Mouse (Mus musculus): ENCODE data around the gene Tom1. TPM values are rescaled to one million over a fixed set of nuclear protein-coding genes. Genes with fewer than 3 reads are reported as not detected.

The Tom1 gene
- polyA plus RNA-seq, 2 experiments = 6.1 to 9.2 TPM

DNA sequence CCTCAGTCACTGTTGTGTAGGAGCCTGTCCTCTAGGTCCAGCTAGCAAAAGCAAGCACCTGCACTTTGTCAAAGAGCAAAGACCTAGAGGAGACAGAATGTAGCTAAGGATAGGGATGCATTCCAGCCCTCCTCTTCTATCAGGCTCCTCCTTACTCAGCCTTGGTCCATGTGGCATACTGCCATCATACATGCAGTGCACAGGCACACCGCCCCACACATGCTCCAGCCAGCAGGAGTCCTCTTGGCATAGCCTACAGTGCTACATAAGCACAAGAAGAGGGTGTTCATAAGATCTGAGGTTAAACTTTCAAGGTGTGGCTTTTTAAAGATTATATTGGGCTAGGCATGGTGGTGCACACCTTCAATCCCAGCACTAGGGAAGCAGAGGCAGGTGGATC lies 41.4 kb downstream of the Tom1 start:
- WGBS (ENCODE audit: insufficient replicate concordance) = 84% methylated on average over 1 of the region's 1 CpGs
- TF ChIP-seq EP300 (IDR thresholded peaks at IDR 0.05; ENCODE audit: low read depth) (no peak), CTCF (IDR thresholded peaks at IDR 0.05; ENCODE audit: low read depth) (no peak)
- no peak for DNase-seq (ENCODE audit: low read depth in 3 of 3, low spot score in 3 of 3)

DNA sequence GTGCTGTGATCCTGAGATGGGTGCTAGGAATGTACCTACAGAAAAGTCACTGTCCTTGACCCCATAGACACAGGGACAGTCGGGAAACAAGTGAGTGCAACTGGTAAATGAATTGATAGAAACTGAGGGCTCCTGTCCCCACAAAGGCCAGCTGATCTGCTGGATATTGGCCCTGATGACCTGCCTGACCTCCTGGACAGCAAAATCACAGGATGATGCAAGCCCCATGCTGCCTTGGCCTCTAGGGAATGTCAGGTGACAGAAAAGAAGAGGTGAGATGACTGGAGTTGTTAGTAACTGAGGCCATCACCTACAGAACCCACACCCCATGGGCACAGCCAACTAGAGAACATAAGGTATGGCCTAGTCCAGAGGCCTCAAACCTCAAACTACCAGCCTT lies 44.7 kb downstream of the Tom1 start:
- 42% methylated on average over 1 of the region's 1 CpGs for WGBS (ENCODE audit: insufficient replicate concordance)
- no peak overlapping the region for H3K4me2 ChIP-seq (ENCODE audit: low read depth)
- H3K4me3 ChIP-seq (ENCODE audit: insufficient read depth in 1 of 2, low read depth in 2 of 2, low read length in 2 of 2) = no peak overlapping the region
- peaks cover 15 to 22% of the 10 kb centered on the region in 2 experiments for H3K4me1 ChIP-seq (replicated peaks; ENCODE audit: control insufficient read depth in 2 of 2, insufficient read depth in 2 of 2, low read length in 1 of 2)
- H3K27me3 ChIP-seq (ENCODE audit: control insufficient read depth, insufficient read depth, low read length) = no peaks in the 10 kb centered on the region
- no peak overlapping the region for H3K27ac ChIP-seq
- DNase-seq (ENCODE audit: low read depth in 3 of 3, low spot score in 3 of 3) (no peak), ATAC-seq (ENCODE audit: insufficient read depth) (no peak)
- no peak overlapping the region for H3K9ac ChIP-seq (replicated peaks)
- H3K36me3 ChIP-seq (replicated peaks; ENCODE audit: control insufficient read depth, insufficient read depth, low read depth) = no peaks in the 10 kb centered on the region
- no peaks in the 10 kb centered on the region for H3K9me3 ChIP-seq (ENCODE audit: control insufficient read depth, low read length)
- TF ChIP-seq EP300 (IDR thresholded peaks at IDR 0.05; ENCODE audit: low read depth) (no peak), CTCF (IDR thresholded peaks at IDR 0.05; ENCODE audit: low read depth) (no peak)

More for the DNA sequence above, 41.4 kb downstream of the Tom1 start:
- Histone ChIP-seq H3K4me1 (replicated peaks; ENCODE audit: control insufficient read depth in 2 of 2, insufficient read depth in 2 of 2, low read length in 1 of 2) (peaks cover 2 to 6% of the 10 kb centered on the region in 2 experiments; a peak in 3 of 4 replicates), H3K27ac (no peak overlapping the region), H3K27me3 (ENCODE audit: control insufficient read depth, insufficient read depth, low read length) (no peaks in the 10 kb centered on the region), H3K36me3 (replicated peaks; ENCODE audit: control insufficient read depth, insufficient read depth, low read depth) (no peaks in the 10 kb centered on the region), H3K4me3 (ENCODE audit: insufficient read depth in 1 of 2, low read depth in 2 of 2, low read length in 2 of 2) (no peak overlapping the region), H3K9me3 (ENCODE audit: control insufficient read depth, low read length) (no peaks in the 10 kb centered on the region), H3K9ac (replicated peaks) (no peak overlapping the region), H3K4me2 (ENCODE audit: low read depth) (no peak overlapping the region)
- no peak for ATAC-seq (ENCODE audit: insufficient read depth)

DNA sequence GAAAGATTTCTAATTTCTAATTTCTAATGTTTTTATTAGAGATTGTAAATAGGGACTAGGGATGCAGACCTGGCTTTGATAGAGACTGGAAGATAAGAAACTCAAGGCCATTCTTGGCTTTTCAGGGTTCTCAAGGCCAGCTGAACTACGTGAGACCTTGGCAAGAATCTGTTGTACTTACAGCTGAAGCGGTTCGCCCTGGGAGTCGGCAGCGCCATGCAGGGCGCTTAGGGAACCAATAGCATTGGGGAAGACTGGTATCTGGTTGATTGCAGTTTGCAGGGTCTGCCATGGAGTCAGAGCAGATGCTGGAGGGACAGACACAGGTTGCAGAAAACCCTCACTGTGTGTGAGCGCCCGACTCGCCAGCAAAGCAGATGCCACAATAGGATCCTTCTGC lies 45.3 kb downstream of the Tom1 start:
- Histone ChIP-seq H3K27me3 (ENCODE audit: control insufficient read depth, insufficient read depth, low read length) (no peaks in the 10 kb centered on the region), H3K4me1 (replicated peaks; ENCODE audit: control insufficient read depth in 2 of 2, insufficient read depth in 2 of 2, low read length in 1 of 2) (peaks cover 19 to 27% of the 10 kb centered on the region in 2 experiments)
- TF ChIP-seq CTCF (IDR thresholded peaks at IDR 0.05; ENCODE audit: low read depth) (no peak), EP300 (IDR thresholded peaks at IDR 0.05; ENCODE audit: low read depth) (no peak)

DNA sequence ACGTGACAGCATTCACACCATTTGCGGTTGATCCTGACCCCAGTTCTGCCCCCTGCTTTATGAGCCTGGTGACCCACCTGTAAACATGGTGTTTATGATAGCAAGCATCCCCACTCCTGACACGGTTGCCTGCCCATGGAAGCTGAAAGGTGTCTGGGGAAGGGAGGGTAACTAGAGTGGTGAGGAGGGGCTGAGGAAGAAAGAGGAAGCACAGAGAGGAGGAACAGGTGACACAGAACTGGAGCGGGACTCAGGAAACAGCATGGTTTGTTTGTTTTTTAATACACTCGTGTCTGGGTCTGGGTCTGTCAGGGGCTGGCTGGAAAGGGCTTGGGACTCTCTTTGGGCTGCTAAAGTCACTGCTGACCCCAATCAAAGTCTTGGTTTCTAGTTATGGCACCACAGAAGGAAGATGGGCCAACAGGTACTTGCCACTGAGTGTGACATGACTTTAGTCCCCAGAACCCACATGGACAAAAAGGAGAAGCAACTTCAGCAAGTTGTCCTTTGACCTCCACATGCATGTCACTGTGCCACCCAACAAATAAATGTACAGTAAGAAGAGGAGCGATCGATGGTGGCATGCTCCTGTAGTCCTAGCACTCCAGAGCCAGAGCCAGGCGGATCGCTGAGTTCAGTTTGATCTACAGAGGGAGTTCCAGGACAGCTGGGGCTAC lies 48.0 kb downstream of the Tom1 start:
- WGBS (ENCODE audit: insufficient replicate concordance) = 54% methylated on average over 9 of the region's 9 CpGs
- Histone ChIP-seq H3K27me3 (ENCODE audit: control insufficient read depth, insufficient read depth, low read length) (no peaks in the 10 kb centered on the region), H3K9ac (replicated peaks) (no peak overlapping the region), H3K27ac (no peak overlapping the region), H3K9me3 (ENCODE audit: control insufficient read depth, low read length) (no peaks in the 10 kb centered on the region), H3K4me1 (replicated peaks; ENCODE audit: control insufficient read depth in 2 of 2, insufficient read depth in 2 of 2, low read length in 1 of 2) (peaks cover 34 to 46% of the 10 kb centered on the region in 2 experiments), H3K4me2 (ENCODE audit: low read depth) (no peak overlapping the region), H3K36me3 (replicated peaks; ENCODE audit: control insufficient read depth, insufficient read depth, low read depth) (no peaks in the 10 kb centered on the region), H3K4me3 (ENCODE audit: insufficient read depth in 1 of 2, low read depth in 2 of 2, low read length in 2 of 2) (no peak overlapping the region)
- DNase-seq (ENCODE audit: low read depth in 3 of 3, low spot score in 3 of 3) (no peak), ATAC-seq (ENCODE audit: insufficient read depth) (no peak)
- TF ChIP-seq EP300 (IDR thresholded peaks at IDR 0.05; ENCODE audit: low read depth) (no peak), CTCF (IDR thresholded peaks at IDR 0.05; ENCODE audit: low read depth) (no peak)

More for the DNA sequence above, 45.3 kb downstream of the Tom1 start:
- ATAC-seq (ENCODE audit: insufficient read depth) = no peak
- no peak overlapping the region for H3K9ac ChIP-seq (replicated peaks)
- no peak for DNase-seq (ENCODE audit: low read depth in 3 of 3, low spot score in 3 of 3)
- H3K36me3 ChIP-seq (replicated peaks; ENCODE audit: control insufficient read depth, insufficient read depth, low read depth) = no peaks in the 10 kb centered on the region
- no peak overlapping the region for H3K27ac ChIP-seq
- no peaks in the 10 kb centered on the region for H3K9me3 ChIP-seq (ENCODE audit: control insufficient read depth, low read length)
- WGBS (ENCODE audit: insufficient replicate concordance) = 87% methylated on average over 9 of the region's 9 CpGs
- H3K4me3 ChIP-seq (ENCODE audit: insufficient read depth in 1 of 2, low read depth in 2 of 2, low read length in 2 of 2) = no peak overlapping the region
- no peak overlapping the region for H3K4me2 ChIP-seq (ENCODE audit: low read depth)

DNA sequence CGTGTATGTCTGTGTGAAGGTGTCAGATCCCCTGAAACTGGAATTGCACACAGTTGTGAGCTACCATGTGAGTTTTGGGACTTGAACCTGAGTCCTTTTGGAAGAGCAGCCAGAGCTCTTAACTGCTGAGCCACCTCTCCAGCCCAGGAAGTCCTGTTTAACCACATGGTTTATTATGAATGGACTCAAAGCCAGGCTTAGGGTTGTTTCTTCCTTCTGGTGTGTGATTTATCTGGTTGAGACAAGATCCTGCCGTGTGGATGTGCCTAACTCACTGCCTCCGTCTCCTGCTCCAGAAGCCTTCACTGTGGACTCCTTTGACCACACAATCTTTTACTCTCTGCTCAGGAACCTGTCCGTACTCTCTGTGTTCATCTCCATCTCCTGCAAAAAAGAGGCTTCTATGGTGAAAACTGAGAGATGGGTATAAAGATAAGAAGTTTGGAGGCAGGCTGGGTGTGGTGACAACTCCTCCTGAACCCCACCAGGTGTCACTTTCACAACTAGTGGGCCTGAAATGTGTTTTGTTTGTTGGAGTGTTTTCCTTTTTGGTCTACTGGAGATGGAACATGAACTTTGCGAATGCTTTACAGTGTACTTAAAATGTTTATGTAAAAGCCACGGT lies 48.8 kb downstream of the Tom1 start:
- Histone ChIP-seq H3K4me3 (ENCODE audit: insufficient read depth in 1 of 2, low read depth in 2 of 2, low read length in 2 of 2) (no peak overlapping the region), H3K9ac (replicated peaks) (no peak overlapping the region), H3K9me3 (ENCODE audit: control insufficient read depth, low read length) (no peaks in the 10 kb centered on the region), H3K4me2 (ENCODE audit: low read depth) (peak overlapping the region; percentile 79; the same call in 1 of the 2 replicates), H3K36me3 (replicated peaks; ENCODE audit: control insufficient read depth, insufficient read depth, low read depth) (no peaks in the 10 kb centered on the region), H3K27me3 (ENCODE audit: control insufficient read depth, insufficient read depth, low read length) (no peaks in the 10 kb centered on the region), H3K27ac (peak overlapping the region; percentile 7; the same call in 1 of the 2 replicates), H3K4me1 (replicated peaks; ENCODE audit: control insufficient read depth in 2 of 2, insufficient read depth in 2 of 2, low read length in 1 of 2) (peaks cover 34 to 47% of the 10 kb centered on the region in 2 experiments)
- DNase-seq (ENCODE audit: low read depth in 3 of 3, low spot score in 3 of 3) (no peak), ATAC-seq (ENCODE audit: insufficient read depth) (no peak)
- 46% methylated on average over 6 of the region's 6 CpGs for WGBS (ENCODE audit: insufficient replicate concordance)
- no peak for TF ChIP-seq EP300 (IDR thresholded peaks at IDR 0.05; ENCODE audit: low read depth)
- peak; percentile 10; the same call in 1 of the 2 replicates for TF ChIP-seq CTCF (IDR thresholded peaks at IDR 0.05; ENCODE audit: low read depth)

Data from liver, embryonic 14.5 days (tissue).